Mouse (Mus musculus) cerebellum, adult 2 months (tissue): ENCODE data around the gene Frem1.

Source experiments
- CTCF ChIP-seq: fragments of 200-500 bp; IDR thresholded peaks from 2 replicates; pipeline ENCODE4 v1.5.1; 2011; ENCODE audit warnings: low read depth, mild to moderate bottlenecking, control low read depth, low read length, moderate library complexity, borderline replicate concordance; ENCODE audit not compliant: insufficient read depth
- POLR2A ChIP-seq: fragments of 200-500 bp; IDR thresholded peaks from 2 replicates; pipeline ENCODE4 v1.6.1; 2011; ENCODE audit warnings: low read length, control low read depth, borderline replicate concordance; ENCODE audit not compliant: insufficient read depth

- no peak for TF ChIP-seq CTCF
- TF ChIP-seq POLR2A: no peak
Observed at GRCm38 (mm10) chr4:82853809-82854208, 198.3 kb downstream of the Frem1 start.
